Mouse (Mus musculus) forebrain, embryonic 11.5 days (tissue): ENCODE data around the gene Stx1a. TPM values are rescaled to one million over a fixed set of nuclear protein-coding genes. Genes with fewer than 3 reads are reported as not detected.
A peak's percentile ranks its signal among the peaks of the same experiment; 100 is the strongest.

Experiments
- ATAC-seq: fragments of 200-750 bp; cut with Nextera tagmentation; replicated peaks from 2 replicates; pipeline ENCODE4 v1.8.0; 2017; ENCODE audit warnings: moderate TSS enrichment; ENCODE audit not compliant: low FRiP score
- DNase-seq: peaks from one replicate; pipeline ENCODE4 v3.0.0-alpha.2; 2017; ENCODE audit warnings: low spot score
- H3K27ac ChIP-seq: fragments of 300-500 bp; sonication (generic); 2 replicates; pipeline ENCODE4 v1.5.1; 2014; ENCODE audit warnings: low read depth, low read length
- H3K27me3 ChIP-seq: fragments of 300-500 bp; sonication (generic); 2 replicates; pipeline ENCODE4 v1.6.1; 2014; ENCODE audit warnings: mild to moderate bottlenecking, low read length, mixed read lengths; ENCODE audit not compliant: control insufficient read depth, insufficient read depth
- H3K36me3 ChIP-seq: fragments of 300-500 bp; sonication (generic); 2 replicates; pipeline ENCODE4 v1.6.1; 2014; ENCODE audit warnings: mild to moderate bottlenecking, low read length, moderate library complexity, mixed read lengths; ENCODE audit not compliant: control insufficient read depth, insufficient read depth
- H3K4me1 ChIP-seq: fragments of 300-500 bp; sonication (generic); replicated peaks from 2 replicates; pipeline ENCODE4 v1.6.1; 2014; ENCODE audit warnings: low read length, mixed read lengths; ENCODE audit not compliant: control insufficient read depth, insufficient read depth
- H3K4me2 ChIP-seq: fragments of 300-500 bp; sonication (generic); 2 replicates; pipeline ENCODE4 v1.6.1; 2014; ENCODE audit warnings: low read depth, mild to moderate bottlenecking, low read length, moderate library complexity, mixed read lengths; ENCODE audit not compliant: severe bottlenecking
- H3K4me3 ChIP-seq: fragments of 300-500 bp; sonication (generic); 2 replicates; pipeline ENCODE4 v1.5.1; 2014; ENCODE audit warnings: low read depth, low read length
- H3K9ac ChIP-seq: fragments of 300-500 bp; sonication (generic); 2 replicates; pipeline ENCODE4 v1.6.1; 2014; ENCODE audit warnings: low read length
- H3K9me3 ChIP-seq: fragments of 300-500 bp; sonication (generic); 2 replicates; pipeline ENCODE4 v1.6.1; 2016; ENCODE audit warnings: low read length, mixed read lengths; ENCODE audit not compliant: control insufficient read depth
- WGBS: fragments of 180-500 bp; shearing (Covaris S2); extraction: QIAGEN DNeasy Blood & Tissue Kit; methylation state at CpG from one replicate; pipeline ENCODE4 v1.1.7; 2014; 5-methylcytosine and 5-hydroxymethylcytosine counted together
- polyA plus RNA-seq: library from polyadenylated mRNA; unstranded; fragments of >200 nt; fragmentation: Nextera tagmentation; extraction: Ambion mirVana; gene quantifications from 2 replicates; pipeline ENCODE4 v1.2.1, GENCODE M21; 2014

The Stx1a gene
- polyA plus RNA-seq: 11.2 and 14.9 TPM in 2 replicates

- peaks cover 9% of the 10 kb centered on the region; the same call in 1 of the 2 replicates for H3K4me1 ChIP-seq
- no peaks in the 10 kb centered on the region for H3K36me3 ChIP-seq
- ATAC-seq (peak; percentile 93), DNase-seq (peak; percentile 96)
- under 1% methylated on average over 61 of the region's 61 CpGs for WGBS
- no peak within 1 kb of the TSS for H3K27ac ChIP-seq
- peak within 1 kb of the TSS; percentile 75 for H3K9ac ChIP-seq
- H3K4me3 ChIP-seq: peak within 1 kb of the TSS; percentile 73
- peak within 1 kb of the TSS; percentile 98 for H3K4me2 ChIP-seq
- H3K27me3 ChIP-seq: no peaks in the 10 kb centered on the region
- H3K9me3 ChIP-seq: no peaks in the 10 kb centered on the region
Observed at GRCm38 (mm10) chr5:135023344-135024173, at the start of gene Stx1a. Gene Stx1a (plus strand): TSS chr5:135023482.

- H3K27me3 ChIP-seq: no peaks in the 10 kb centered on the region
- H3K27ac ChIP-seq: no peak overlapping the region
- no peaks in the 10 kb centered on the region for H3K4me1 ChIP-seq
- no peak overlapping the region for H3K9ac ChIP-seq
- H3K4me3 ChIP-seq: no peak overlapping the region
- no peaks in the 10 kb centered on the region for H3K9me3 ChIP-seq
- ATAC-seq (no peak), DNase-seq (no peak)
- 86% methylated on average over 7 of the region's 7 CpGs for WGBS
- no peak overlapping the region for H3K4me2 ChIP-seq
- H3K36me3 ChIP-seq: no peaks in the 10 kb centered on the region
Observed at GRCm38 (mm10) chr5:134973526-134973925, 49.8 kb upstream of the Stx1a start.

- Histone ChIP-seq H3K4me3 (no peak overlapping the region), H3K4me2 (no peak overlapping the region), H3K9me3 (no peaks in the 10 kb centered on the region), H3K27me3 (no peaks in the 10 kb centered on the region), H3K36me3 (no peaks in the 10 kb centered on the region), H3K4me1 (no peaks in the 10 kb centered on the region), H3K27ac (no peak overlapping the region), H3K9ac (no peak overlapping the region)
- DNase-seq (no peak), ATAC-seq (no peak)
- 71% methylated on average over 7 of the region's 7 CpGs for WGBS
Observed at GRCm38 (mm10) chr5:134974294-134974693, 49.0 kb upstream of the Stx1a start.

GRCm38 (mm10) chr5:134974921-134975320 lies 48.4 kb upstream of the Stx1a start:
- Histone ChIP-seq H3K36me3 (no peaks in the 10 kb centered on the region), H3K9me3 (no peaks in the 10 kb centered on the region), H3K4me3 (no peak overlapping the region), H3K27ac (no peak overlapping the region), H3K4me2 (no peak overlapping the region), H3K9ac (no peak overlapping the region), H3K4me1 (no peaks in the 10 kb centered on the region), H3K27me3 (no peaks in the 10 kb centered on the region)
- DNase-seq (no peak), ATAC-seq (no peak)
- WGBS: 50% methylated on average over 2 of the region's 2 CpGs

GRCm38 (mm10) chr5:134976164-134976563 lies 47.1 kb upstream of the Stx1a start:
- no peaks in the 10 kb centered on the region for H3K27me3 ChIP-seq
- ATAC-seq (no peak), DNase-seq (no peak)
- H3K4me2 ChIP-seq: no peak overlapping the region
- H3K36me3 ChIP-seq: no peaks in the 10 kb centered on the region
- WGBS: 86% methylated on average over 2 of the region's 2 CpGs
- no peak overlapping the region for H3K4me3 ChIP-seq
- H3K27ac ChIP-seq: no peak overlapping the region
- H3K9ac ChIP-seq: no peak overlapping the region
- H3K9me3 ChIP-seq: no peaks in the 10 kb centered on the region
- H3K4me1 ChIP-seq: no peaks in the 10 kb centered on the region

GRCm38 (mm10) chr5:134976577-134977250 lies 46.6 kb upstream of the Stx1a start:
- Histone ChIP-seq H3K36me3 (no peaks in the 10 kb centered on the region), H3K9me3 (no peaks in the 10 kb centered on the region), H3K27ac (no peak overlapping the region), H3K9ac (no peak overlapping the region), H3K27me3 (no peaks in the 10 kb centered on the region), H3K4me2 (no peak overlapping the region), H3K4me3 (no peak overlapping the region), H3K4me1 (no peaks in the 10 kb centered on the region)
- DNase-seq (no peak), ATAC-seq (no peak)
- 85% methylated on average over 14 of the region's 14 CpGs for WGBS

GRCm38 (mm10) chr5:134977837-134978236 lies 45.4 kb upstream of the Stx1a start:
- H3K9me3 ChIP-seq: no peaks in the 10 kb centered on the region
- WGBS: 92% methylated on average over 4 of the region's 4 CpGs

GRCm38 (mm10) chr5:134981149-134981548 lies 42.1 kb upstream of the Stx1a start:
- no peaks in the 10 kb centered on the region for H3K9me3 ChIP-seq
- H3K4me2 ChIP-seq: no peak overlapping the region
- no peak overlapping the region for H3K4me3 ChIP-seq
- WGBS: 70% methylated on average over 10 of the region's 10 CpGs
- DNase-seq (no peak), ATAC-seq (no peak)
- H3K9ac ChIP-seq: no peak overlapping the region
- no peak overlapping the region for H3K27ac ChIP-seq
- H3K27me3 ChIP-seq: peaks cover 16% of the 10 kb centered on the region
- no peaks in the 10 kb centered on the region for H3K36me3 ChIP-seq
- H3K4me1 ChIP-seq: peaks cover 3% of the 10 kb centered on the region; the same call in 1 of the 2 replicates

More at GRCm38 (mm10) chr5:134977837-134978236, 45.4 kb upstream of the Stx1a start:
- Histone ChIP-seq H3K36me3 (no peaks in the 10 kb centered on the region), H3K27ac (no peak overlapping the region), H3K4me3 (no peak overlapping the region), H3K4me2 (no peak overlapping the region), H3K4me1 (no peaks in the 10 kb centered on the region), H3K27me3 (no peaks in the 10 kb centered on the region), H3K9ac (no peak overlapping the region)
- DNase-seq (no peak), ATAC-seq (no peak)
